Mouse (Mus musculus): ENCODE results near the gene Gm16181. TPM values are rescaled to one million over a fixed set of nuclear protein-coding genes. Genes with fewer than 3 reads are reported as not detected.
A peak's percentile ranks its signal among the peaks of the same experiment; 100 is the strongest.

The Gm16181 gene
- polyA plus RNA-seq, 1 experiment from 2014 or later = 0.47 TPM

DNA sequence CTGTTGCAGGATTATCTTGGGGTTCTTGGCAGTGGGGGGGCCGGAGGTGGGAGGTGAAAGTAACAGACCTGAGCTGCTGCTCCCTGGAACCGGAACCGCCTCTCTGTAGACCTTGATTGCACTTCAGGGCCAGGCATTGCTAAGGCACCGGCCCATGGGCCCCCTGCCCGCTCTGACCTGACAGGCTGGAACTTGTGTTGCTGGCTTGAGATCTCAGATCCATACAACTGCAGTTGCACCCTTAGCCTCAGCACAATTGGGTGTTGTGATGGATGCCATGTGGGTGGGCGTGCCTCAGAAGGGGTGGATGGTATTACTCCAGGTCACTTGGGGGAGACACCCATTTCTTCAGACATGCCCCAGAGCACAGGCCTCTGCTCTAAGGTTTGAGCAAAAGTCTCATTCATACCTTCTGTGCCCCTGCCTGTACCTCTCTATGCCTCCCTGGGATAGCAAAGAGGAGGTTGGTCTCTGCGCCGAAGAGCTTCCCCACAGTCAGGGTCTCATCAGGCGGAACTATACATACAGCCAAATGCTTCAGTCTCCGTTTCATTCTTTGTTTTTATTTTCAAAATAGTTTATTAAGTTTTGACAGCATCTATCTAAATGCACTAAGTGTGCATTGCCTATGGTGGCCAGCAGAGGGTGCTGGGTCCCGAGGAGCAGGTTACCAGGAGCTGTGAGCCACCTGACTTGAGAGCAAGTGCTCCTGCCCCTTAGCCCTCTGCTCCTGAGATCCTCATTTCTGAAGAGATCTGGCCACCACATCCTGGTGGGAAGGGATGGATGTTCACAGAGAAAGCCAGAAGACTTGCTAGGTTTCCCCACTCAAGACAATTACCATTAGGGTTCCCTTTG, 33.8 kb downstream of the Gm16181 start:
- no peaks in the 10 kb centered on the region for H3K4me1 ChIP-seq (ENCODE audit: control insufficient read depth, insufficient read depth, low read length)
- peak; percentile 38 for ATAC-seq (ENCODE audit: low read depth)
- no peaks in the 10 kb centered on the region for H3K9me3 ChIP-seq (ENCODE audit: control insufficient read depth, low read length)
- no peak overlapping the region for H3K4me3 ChIP-seq (ENCODE audit: low read depth, low read length)
- H3K36me3 ChIP-seq (ENCODE audit: control insufficient read depth, insufficient read depth, low read length) = peaks cover 48% of the 10 kb centered on the region
- 62% methylated on average over 11 of the region's 11 CpGs for WGBS
- no peaks in the 10 kb centered on the region; the same call in 1 of the 2 replicates for H3K27me3 ChIP-seq (replicated peaks; ENCODE audit: control insufficient read depth, insufficient read depth, low read length)
- no peak overlapping the region for H3K4me2 ChIP-seq (ENCODE audit: low read depth, low read length)
- H3K27ac ChIP-seq (replicated peaks; ENCODE audit: low read depth, low read length) = no peak overlapping the region
- no peak overlapping the region for H3K9ac ChIP-seq (ENCODE audit: low read depth, low read length)
- DNase-seq (ENCODE audit: low spot score) = no peak

DNA sequence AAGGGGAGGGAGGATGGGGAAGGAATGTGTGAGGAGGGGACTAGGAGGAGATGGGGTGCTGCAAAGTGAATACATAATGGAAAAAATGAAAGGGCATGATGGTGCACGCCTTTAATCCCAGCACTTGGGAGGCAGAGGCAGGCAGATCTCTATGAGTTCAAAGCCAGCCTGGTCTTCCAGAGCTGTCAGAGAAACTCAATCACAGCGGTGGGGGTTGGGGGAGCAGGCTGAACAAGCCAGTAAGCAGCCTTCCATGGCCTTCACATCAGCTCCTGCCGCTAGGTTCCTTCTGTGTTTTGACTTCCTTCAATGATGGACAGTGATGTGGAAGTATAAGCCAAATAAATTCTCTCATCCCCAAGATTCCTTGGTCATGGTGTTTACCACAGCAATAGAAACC, 34.7 kb downstream of the Gm16181 start:
- no peaks in the 10 kb centered on the region; the same call in none of the 2 replicates for H3K27me3 ChIP-seq (replicated peaks; ENCODE audit: control insufficient read depth, insufficient read depth, low read length)
- DNase-seq (ENCODE audit: low spot score) (no peak), ATAC-seq (ENCODE audit: low read depth) (no peak)
- H3K4me3 ChIP-seq (ENCODE audit: low read depth, low read length) = no peak overlapping the region
- H3K27ac ChIP-seq (replicated peaks; ENCODE audit: low read depth, low read length) = no peak overlapping the region
- no peaks in the 10 kb centered on the region for H3K9me3 ChIP-seq (ENCODE audit: control insufficient read depth, low read length)
- no peak overlapping the region for H3K4me2 ChIP-seq (ENCODE audit: low read depth, low read length)
- H3K36me3 ChIP-seq (ENCODE audit: control insufficient read depth, insufficient read depth, low read length) = peaks cover 39% of the 10 kb centered on the region
- no peaks in the 10 kb centered on the region for H3K4me1 ChIP-seq (ENCODE audit: control insufficient read depth, insufficient read depth, low read length)
- H3K9ac ChIP-seq (ENCODE audit: low read depth, low read length) = no peak overlapping the region
- 65% methylated on average over 3 of the region's 3 CpGs for WGBS

DNA sequence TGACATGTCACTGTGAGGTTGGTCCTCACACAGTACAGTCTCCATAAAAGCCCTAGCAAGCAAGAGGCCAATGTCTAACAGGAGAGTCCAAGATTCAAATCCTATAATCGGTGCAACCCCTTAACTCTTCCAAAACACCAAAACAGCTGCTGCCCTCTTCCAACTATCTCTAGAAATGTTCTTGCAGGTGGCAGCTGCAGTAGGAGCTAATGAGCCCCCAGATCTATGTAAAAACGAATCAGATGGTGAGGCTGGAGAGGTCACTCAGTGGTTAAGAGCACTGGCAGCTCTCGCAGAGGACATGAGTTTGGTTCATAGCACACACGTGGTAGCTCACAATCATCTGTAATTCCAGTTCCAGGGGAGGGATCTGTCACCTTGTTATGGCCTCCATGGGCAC, 35.1 kb downstream of the Gm16181 start:
- ATAC-seq (ENCODE audit: low read depth) = no peak
- WGBS = 52% methylated on average over 4 of the region's 4 CpGs
- Histone ChIP-seq H3K9me3 (ENCODE audit: control insufficient read depth, low read length) (no peaks in the 10 kb centered on the region), H3K4me3 (ENCODE audit: low read depth, low read length) (no peak overlapping the region), H3K4me2 (ENCODE audit: low read depth, low read length) (no peak overlapping the region), H3K9ac (ENCODE audit: low read depth, low read length) (no peak overlapping the region), H3K27me3 (replicated peaks; ENCODE audit: control insufficient read depth, insufficient read depth, low read length) (no peaks in the 10 kb centered on the region; the same call in none of the 2 replicates), H3K4me1 (ENCODE audit: control insufficient read depth, insufficient read depth, low read length) (no peaks in the 10 kb centered on the region), H3K27ac (replicated peaks; ENCODE audit: low read depth, low read length) (no peak overlapping the region), H3K36me3 (ENCODE audit: control insufficient read depth, insufficient read depth, low read length) (peaks cover 35% of the 10 kb centered on the region)
- no peak for DNase-seq (ENCODE audit: low spot score)

DNA sequence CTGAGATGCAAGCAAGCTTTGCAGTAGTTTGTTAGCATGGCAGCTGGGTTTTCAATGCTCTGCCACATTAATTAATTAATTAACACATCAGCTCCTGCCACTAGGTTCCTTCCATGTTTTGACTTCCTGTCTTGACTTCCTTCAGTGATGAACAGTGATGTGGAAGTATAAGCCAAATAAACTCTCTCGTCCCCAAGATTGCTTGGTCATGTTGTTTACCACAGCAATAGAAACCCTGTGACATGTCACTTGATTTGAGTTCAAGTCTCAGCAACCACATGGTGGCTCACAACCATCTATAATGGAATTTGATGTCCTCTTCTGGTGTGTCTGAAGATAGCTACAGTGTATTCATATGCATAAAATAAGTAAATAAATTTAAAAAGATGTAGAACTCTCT, 36.7 kb downstream of the Gm16181 start:
- 80% methylated on average over 1 of the region's 1 CpGs for WGBS
- Histone ChIP-seq H3K4me3 (ENCODE audit: low read depth, low read length) (no peak overlapping the region), H3K9ac (ENCODE audit: low read depth, low read length) (no peak overlapping the region), H3K27ac (replicated peaks; ENCODE audit: low read depth, low read length) (no peak overlapping the region), H3K9me3 (ENCODE audit: control insufficient read depth, low read length) (no peaks in the 10 kb centered on the region), H3K4me2 (ENCODE audit: low read depth, low read length) (no peak overlapping the region), H3K4me1 (ENCODE audit: control insufficient read depth, insufficient read depth, low read length) (no peaks in the 10 kb centered on the region), H3K27me3 (replicated peaks; ENCODE audit: control insufficient read depth, insufficient read depth, low read length) (peaks cover 10% of the 10 kb centered on the region), H3K36me3 (ENCODE audit: control insufficient read depth, insufficient read depth, low read length) (peaks cover 20% of the 10 kb centered on the region)
- ATAC-seq (ENCODE audit: low read depth) (no peak), DNase-seq (ENCODE audit: low spot score) (no peak)

DNA sequence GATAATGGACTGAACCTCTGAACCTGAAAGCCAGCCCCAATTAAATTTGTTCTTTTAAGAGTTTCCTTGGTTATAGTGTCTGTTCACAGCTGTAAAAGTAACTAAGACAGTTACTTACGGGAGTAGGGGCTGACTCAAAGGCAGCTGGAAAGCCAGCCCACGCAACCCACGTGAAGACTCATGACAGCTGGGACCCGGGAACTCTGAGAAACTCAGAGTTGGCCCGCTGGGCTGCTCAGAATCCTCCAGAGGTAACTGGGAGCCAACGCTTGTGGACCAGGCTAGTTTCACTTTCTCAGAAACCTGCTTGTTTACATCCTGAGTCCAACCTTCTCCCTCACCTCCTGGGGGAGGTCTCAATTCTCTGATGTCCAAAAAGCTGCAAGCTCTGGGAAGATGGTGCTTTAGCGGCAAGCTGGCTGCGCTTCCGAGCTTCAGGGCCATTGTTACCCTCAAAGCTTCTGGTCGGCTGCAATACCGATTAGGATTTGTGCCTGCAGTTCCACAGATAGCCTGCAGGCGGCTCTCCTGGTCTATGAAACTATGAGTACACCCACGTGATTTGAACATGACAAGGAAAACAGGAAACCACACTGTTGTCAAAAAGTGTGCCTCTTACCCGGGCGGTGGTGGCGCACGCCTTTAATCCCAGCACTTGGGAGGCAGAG, 37.3 kb downstream of the Gm16181 start:
- H3K27me3 ChIP-seq (replicated peaks; ENCODE audit: control insufficient read depth, insufficient read depth, low read length) = peaks cover 16% of the 10 kb centered on the region
- no peaks in the 10 kb centered on the region for H3K4me1 ChIP-seq (ENCODE audit: control insufficient read depth, insufficient read depth, low read length)
- H3K4me2 ChIP-seq (ENCODE audit: low read depth, low read length) = peak overlapping the region; percentile 19
- DNase-seq (ENCODE audit: low spot score) (peak; percentile 90), ATAC-seq (ENCODE audit: low read depth) (no peak)
- 8% methylated on average over 17 of the region's 17 CpGs for WGBS
- H3K9ac ChIP-seq (ENCODE audit: low read depth, low read length) = no peak overlapping the region
- no peaks in the 10 kb centered on the region for H3K9me3 ChIP-seq (ENCODE audit: control insufficient read depth, low read length)
- H3K27ac ChIP-seq (replicated peaks; ENCODE audit: low read depth, low read length) = no peak overlapping the region
- H3K36me3 ChIP-seq (ENCODE audit: control insufficient read depth, insufficient read depth, low read length) = peaks cover 14% of the 10 kb centered on the region
- 0 out of 2 replicates have a peak overlapping the region, but pooled peaks have one; percentile 4 for H3K4me3 ChIP-seq (ENCODE audit: low read depth, low read length)

DNA sequence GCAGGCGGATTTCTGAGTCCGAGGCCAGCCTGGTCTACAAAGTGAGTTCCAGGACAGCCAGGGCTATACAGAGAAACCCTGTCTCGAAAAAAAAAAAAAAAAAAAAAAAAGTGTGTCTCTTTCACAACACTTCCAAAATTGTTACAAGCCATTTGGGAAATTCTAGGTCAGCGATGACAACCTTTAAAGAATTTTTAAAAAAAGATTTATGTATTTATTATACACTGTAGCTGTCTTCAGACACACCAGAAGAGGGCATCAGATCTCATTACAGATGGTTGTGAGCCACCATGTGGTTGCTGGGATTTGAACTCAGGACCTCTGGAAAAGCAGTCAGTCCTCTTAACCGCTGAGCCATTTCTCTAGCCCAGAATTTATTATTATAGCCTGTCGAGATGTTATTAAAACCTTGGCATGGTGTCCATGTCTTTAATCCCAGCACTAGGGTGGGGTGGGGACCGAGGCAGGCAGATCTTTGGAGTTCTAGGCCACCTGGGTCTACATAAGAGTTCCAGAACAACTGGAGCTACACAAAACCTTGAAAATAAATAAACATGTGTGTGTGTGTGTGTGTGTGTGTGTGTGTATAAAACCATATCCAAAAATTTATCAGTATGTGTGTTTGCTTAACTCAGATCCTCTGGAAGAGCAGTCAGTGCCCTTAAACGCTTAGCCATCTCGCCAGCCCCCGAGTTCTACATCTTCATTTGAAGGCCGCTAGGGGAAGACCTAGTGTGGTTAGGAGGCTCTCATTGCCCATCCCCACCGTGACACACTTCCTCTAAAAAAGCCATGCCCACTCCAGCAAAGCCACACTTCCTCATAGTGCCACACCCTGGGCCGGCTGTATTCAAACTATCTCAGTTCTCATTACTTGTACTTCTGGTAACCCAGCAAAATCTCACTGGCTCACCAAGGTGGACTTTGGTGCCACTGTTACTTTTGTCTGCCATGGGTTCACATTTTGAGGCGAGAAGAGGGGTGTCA, 38.2 kb downstream of the Gm16181 start:
- H3K9me3 ChIP-seq (ENCODE audit: control insufficient read depth, low read length) = no peaks in the 10 kb centered on the region
- H3K36me3 ChIP-seq (ENCODE audit: control insufficient read depth, insufficient read depth, low read length) = peaks cover 6% of the 10 kb centered on the region
- no peak overlapping the region for H3K27ac ChIP-seq (replicated peaks; ENCODE audit: low read depth, low read length)
- peaks cover 18% of the 10 kb centered on the region for H3K27me3 ChIP-seq (replicated peaks; ENCODE audit: control insufficient read depth, insufficient read depth, low read length)
- no peak for DNase-seq (ENCODE audit: low spot score)
- H3K4me1 ChIP-seq (ENCODE audit: control insufficient read depth, insufficient read depth, low read length) = no peaks in the 10 kb centered on the region
- no peak overlapping the region for H3K9ac ChIP-seq (ENCODE audit: low read depth, low read length)
- H3K4me3 ChIP-seq (ENCODE audit: low read depth, low read length) = no peak overlapping the region
- no peak for ATAC-seq (ENCODE audit: low read depth)
- no peak overlapping the region for H3K4me2 ChIP-seq (ENCODE audit: low read depth, low read length)
- WGBS = 60% methylated on average over 13 of the region's 14 CpGs

DNA sequence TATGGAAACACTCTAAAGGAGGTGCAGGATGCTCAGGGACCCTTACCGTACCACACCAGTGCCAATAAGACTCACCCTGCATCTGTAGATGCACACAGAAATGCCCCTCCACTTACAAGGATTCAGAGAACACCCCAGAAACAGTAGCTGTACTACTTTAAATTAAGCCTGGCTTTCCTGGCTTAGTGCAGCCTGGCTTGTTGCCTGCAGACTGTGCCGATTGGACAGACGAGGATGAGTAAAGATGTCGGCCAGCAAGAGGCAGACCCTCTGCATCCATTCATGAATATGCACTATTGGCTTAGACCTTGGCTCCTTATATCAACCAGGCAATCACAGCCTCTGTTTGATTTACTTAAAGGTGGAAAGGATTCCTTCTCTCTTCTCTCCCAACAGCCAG, 39.0 kb downstream of the Gm16181 start:
- Histone ChIP-seq H3K4me3 (ENCODE audit: low read depth, low read length) (no peak overlapping the region), H3K9ac (ENCODE audit: low read depth, low read length) (no peak overlapping the region), H3K27ac (replicated peaks; ENCODE audit: low read depth, low read length) (no peak overlapping the region), H3K9me3 (ENCODE audit: control insufficient read depth, low read length) (no peaks in the 10 kb centered on the region), H3K27me3 (replicated peaks; ENCODE audit: control insufficient read depth, insufficient read depth, low read length) (peaks cover 22% of the 10 kb centered on the region), H3K4me2 (ENCODE audit: low read depth, low read length) (no peak overlapping the region), H3K4me1 (ENCODE audit: control insufficient read depth, insufficient read depth, low read length) (no peaks in the 10 kb centered on the region), H3K36me3 (ENCODE audit: control insufficient read depth, insufficient read depth, low read length) (no peaks in the 10 kb centered on the region)
- DNase-seq (ENCODE audit: low spot score) (no peak), ATAC-seq (ENCODE audit: low read depth) (no peak)
- 79% methylated on average over 4 of the region's 4 CpGs for WGBS

DNA sequence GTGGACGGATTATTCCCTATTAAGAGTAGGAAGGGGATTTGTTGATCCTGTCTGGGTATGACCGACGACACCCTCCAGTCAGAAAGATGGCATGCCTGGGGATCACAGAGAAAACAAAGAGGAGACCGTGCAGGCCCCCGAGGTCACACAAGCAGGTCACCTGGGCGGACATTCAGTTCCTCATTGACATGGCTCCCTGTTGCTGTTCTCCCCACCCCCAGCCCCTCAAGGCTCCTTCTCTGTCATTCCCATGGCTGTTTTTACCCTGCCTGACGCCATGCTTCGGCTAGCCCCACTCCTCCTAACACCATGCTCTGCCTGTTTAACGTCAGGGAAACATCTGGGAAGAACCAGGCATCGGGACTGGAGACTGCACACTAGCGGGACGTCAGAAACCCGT, 41.0 kb downstream of the Gm16181 start:
- Histone ChIP-seq H3K4me1 (ENCODE audit: control insufficient read depth, insufficient read depth, low read length) (no peaks in the 10 kb centered on the region), H3K9ac (ENCODE audit: low read depth, low read length) (no peak overlapping the region), H3K4me3 (ENCODE audit: low read depth, low read length) (no peak overlapping the region), H3K4me2 (ENCODE audit: low read depth, low read length) (no peak overlapping the region), H3K36me3 (ENCODE audit: control insufficient read depth, insufficient read depth, low read length) (no peaks in the 10 kb centered on the region), H3K27me3 (replicated peaks; ENCODE audit: control insufficient read depth, insufficient read depth, low read length) (peaks cover 32% of the 10 kb centered on the region), H3K9me3 (ENCODE audit: control insufficient read depth, low read length) (no peaks in the 10 kb centered on the region), H3K27ac (replicated peaks; ENCODE audit: low read depth, low read length) (no peak overlapping the region)
- ATAC-seq (ENCODE audit: low read depth) (no peak), DNase-seq (ENCODE audit: low spot score) (no peak)
- 67% methylated on average over 10 of the region's 13 CpGs for WGBS
